Mouse (Mus musculus) ovary, postnatal 14 days (tissue): ENCODE data around the gene Hmx3.

ENCODE experiments used
- DNase-seq: peaks from one replicate; pipeline ENCODE4 v3.0.0; 2022; ENCODE audit warnings: low spot score

Gene Hmx3

DNA sequence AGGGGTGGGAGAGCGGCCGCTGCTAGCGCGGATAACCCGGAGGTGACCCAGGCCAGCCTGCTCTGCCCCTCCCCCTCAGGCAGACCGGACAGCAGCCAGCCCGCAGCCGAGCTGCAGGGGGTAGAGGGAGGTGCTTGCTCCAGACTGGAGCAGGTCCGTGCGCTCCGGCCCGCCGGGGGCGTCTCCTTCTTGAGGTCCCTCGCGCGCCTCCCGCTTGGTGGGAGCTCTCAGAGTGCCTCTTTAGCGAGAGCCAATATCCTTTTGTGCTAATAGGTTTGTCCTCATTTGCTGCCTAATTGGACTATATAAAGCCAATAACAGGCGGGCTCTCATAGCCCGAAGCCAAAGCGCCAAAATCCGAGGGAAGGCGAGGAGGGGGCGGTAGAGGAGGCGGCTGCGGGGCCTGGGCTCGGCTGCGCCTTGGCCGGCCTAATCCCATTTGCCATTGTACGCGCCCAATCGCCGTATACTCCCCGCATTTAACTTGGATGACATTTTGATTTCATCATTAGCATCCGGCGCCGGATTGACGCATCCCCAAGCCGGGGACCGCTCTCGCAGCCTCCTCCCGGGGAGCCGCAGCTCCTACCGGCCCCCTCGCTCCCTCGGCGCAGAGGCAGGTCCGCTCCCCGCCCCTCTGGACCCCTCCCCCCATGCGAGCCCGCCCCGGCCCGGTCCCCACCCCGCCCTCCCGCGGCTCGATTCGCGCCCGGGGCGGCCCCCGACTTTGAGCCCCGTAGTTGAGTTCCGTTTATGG lies at the start of gene Hmx3:
Gene Hmx3 (plus strand): TSS at position 753 of the 757 bp plus-strand sequence.
- DNase-seq = no peak

DNA sequence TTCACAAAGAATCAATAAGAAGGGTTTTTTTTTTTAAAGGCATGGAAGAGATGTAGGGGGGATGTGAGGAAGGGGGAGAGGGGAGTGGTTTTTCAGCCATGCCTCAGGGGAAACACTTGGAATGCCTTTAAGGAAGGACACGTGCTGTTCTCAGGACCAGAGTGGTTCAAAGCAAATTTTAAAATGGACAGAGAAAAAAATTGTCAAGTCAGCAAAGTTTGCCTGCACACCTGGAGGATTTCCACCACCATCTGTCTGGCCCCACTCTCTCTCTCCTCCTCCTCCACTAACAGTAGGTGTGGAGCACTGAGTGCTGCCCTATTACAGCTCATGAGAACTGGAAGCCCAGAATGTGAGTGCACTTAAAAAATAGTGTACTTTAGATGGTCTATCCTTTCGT lies 38.9 kb upstream of the Hmx3 start:
- no peak for DNase-seq

DNA sequence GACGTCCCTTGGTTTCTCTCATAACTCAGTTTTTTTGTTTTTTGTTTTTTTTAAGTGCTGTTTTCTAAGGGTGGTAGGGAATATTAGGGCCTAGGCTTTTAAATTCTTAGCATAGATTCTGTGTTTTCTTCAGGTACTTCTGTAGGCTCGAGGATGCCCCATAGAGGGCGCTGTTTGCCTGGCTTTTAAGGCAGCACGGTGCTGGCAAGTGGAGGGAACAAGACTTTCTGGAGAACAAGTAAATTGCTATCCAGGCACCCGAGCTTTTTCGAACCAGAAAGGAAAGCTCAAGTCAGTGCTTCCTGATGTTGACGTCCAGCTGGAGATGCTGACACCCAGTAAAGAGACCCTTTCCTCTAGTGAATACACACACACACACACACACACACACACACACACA lies 2.7 kb upstream of the Hmx3 start:
- peak; percentile 79 for DNase-seq

DNA sequence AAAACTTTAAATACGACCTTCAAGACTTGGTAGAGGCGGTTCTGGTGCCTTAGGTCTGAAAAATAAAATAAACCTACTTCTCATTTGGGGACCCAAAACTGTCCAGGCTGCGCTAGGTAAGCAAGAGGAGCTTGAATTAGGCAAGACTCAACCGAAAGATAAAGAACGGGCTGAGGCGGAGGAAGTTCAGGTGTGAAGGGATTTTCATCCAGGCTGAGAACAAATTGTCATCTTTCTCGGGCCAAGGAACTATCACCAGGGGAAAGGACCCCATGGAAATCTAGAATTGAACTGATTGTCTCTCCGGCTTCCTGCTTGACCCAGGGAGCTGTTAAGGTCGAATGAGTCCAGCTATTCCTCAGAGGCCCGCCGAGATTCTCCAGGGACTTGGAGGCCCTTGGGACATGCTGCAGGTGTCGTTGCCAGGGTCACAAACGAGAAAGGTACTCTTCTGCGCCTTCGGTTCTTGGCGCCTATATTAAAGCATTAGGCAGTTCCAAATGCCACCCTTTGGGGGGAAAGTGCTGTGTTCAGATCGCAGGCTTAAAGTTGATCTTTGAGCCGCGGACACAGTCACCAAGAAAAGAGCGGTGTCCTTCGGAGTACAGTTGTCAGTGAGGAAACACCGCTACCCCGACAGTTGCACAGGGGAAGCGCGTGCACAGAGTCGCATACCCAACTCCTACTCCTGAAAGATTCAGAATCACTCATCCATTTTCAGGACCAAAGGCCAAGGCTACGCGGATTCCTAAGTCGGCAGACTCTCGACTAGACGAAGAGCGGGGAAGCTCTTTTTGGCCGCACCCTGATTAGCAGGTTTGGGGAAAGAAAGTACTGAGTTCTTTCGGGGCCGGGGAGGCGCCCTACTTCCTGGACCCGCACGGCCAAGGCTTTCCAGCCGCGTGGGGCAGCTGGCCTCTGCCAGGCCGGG lies 1.2 kb upstream of the Hmx3 start:
- no peak for DNase-seq

DNA sequence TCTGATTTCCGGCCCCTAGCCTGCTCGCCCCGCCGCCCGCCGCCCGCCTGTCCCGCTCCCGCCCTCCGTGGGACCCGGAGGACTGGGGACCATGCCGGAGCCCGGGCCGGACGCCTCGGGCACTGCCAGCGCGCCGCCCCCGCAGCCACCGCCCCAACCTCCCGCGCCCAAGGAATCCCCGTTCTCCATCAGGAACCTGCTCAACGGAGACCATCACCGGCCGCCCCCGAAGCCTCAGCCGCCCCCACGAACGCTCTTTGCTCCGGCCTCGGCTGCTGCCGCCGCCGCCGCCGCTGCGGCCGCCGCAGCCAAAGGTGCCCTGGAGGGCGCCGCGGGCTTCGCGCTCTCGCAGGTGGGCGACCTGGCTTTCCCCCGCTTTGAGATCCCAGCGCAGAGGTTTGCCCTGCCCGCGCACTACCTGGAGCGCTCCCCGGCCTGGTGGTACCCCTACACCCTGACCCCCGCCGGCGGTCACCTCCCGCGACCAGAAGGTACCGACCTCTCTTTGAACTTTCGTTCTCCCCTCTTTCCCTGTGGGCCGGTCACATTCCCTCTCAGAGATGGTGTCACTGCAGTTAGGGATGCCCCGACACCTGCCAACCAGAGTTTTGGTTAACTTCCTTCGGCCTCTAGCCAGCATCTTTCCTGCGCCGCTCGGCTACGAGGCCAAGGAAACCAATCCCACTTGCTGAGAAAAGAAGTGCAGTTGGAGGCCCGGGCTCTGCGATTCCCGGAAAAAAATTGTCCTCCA lies 380 bp downstream of the Hmx3 start:
- DNase-seq = no peak

DNA sequence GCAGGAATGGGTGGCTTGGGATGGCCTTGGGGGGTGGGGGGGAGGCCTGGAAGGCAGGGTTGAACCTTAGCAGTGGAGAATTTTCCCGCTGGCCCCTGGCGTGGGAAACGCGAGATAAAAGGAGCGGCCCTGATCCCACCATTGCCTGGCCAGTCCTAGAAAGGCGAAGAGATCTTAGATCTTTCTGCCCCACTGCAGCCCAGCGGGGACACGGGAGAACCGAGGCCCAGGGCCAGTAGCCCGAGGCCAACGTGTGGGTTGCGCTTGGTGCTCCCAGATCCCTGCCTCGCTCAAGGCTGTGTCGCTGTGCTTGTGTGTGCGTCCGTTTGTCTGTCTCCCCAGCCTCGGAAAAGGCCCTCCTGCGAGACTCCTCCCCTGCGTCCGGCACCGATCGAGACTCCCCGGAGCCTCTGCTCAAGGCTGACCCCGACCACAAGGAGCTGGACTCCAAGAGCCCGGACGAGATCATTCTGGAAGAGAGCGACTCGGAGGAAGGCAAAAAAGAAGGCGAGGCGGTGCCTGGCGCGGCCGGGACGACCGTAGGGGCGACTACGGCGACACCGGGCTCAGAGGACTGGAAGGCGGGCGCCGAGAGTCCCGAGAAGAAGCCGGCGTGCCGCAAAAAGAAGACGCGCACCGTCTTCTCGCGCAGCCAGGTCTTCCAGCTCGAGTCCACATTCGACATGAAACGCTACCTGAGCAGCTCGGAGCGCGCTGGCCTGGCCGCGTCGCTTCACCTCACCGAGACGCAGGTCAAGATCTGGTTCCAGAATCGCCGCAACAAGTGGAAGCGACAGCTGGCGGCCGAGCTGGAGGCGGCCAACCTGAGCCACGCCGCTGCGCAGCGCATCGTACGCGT lies 1.2 kb downstream of the Hmx3 start:
- no peak for DNase-seq

DNA sequence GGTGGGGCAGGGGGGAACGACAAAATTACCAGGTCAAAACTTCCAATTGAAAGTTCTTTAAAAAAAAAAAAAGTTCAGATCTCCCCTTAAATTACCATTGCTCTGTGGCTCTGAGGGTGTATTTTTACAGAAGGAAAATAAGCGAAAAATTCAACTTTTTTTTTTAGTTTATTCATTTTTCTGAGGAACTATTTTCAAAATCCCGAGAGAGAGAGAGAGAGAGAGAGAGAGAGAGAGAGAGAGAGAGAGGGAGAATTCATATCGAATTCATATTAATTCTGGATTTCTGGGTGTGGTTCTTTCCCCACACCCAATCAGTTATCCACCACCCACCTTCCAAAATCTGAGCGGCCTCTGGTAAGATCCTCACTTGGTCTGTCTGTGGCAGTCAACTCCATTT lies 2.2 kb downstream of the Hmx3 start:
- DNase-seq = no peak

DNA sequence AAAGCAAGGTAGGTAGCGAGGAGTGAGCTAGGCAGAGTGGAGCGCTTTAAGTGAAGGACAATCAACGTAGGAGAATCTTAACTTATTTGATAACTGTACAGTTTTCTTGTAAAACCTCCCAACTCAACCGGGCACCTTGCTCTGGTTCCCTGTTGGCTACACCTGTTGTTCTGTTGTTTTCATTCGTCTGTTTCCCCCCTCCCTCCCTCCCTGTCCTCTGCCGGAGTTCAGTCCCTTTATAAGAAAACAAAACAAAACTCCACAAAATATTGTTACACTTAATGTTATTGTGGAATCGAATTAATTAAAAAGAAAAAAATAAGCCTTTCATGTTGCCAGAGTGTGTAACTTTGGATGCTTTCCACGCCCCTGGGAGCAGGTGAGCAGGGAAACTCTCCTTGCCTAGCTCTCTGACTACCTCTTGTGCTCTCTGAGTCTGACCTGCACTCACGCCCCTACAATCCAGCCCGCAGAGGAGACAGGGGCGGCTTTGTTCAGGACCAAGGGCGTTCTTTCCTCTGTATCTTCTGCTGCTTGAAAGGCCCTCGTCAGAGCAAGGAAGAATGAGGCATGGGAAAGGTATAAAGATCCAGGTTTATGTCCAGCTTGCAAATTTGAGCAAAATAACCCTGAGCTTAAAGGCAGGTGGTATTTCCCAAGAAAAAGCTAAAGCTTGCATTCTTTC lies 3.2 kb downstream of the Hmx3 start:
- no peak for DNase-seq

DNA sequence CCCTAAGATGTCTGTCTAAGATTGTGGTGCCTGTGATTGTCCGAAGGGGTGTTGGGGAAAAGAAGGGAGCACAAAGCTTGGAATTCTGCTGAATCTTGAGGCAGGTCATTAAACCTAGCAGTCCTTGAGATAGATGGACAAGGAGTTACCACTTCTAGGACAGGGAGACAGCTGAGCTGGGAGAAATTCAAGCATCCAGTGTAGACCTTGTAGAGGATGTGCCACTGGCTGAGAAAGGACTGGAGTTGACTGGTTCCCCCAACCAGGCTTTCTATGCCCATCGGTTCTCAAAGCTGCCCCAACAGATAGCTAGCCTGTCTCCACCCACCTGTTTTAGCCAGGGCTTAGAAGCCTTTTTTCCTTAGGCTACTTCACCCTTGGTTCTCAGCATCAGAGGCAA lies 3.8 kb downstream of the Hmx3 start:
- DNase-seq = no peak

DNA sequence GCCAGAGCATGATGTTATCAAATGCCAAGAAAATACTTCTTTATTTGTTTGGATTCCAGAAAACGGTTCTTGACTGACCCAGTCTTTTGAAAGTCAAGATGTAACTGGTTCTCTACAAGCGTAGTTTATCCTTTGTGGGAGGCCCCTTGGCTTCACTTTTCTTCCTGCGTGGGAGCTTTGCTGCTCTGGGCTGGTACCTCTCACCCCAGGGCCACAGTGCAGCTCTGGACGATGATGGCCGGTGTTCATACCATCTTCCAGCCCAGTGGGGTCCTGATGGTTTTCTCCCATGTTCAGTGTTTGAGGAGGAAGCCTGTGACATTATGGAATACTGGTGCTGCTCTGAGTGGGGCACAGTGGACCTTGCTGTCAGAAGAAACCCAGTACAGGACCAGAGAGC lies 4.8 kb downstream of the Hmx3 start:
- DNase-seq = no peak

DNA sequence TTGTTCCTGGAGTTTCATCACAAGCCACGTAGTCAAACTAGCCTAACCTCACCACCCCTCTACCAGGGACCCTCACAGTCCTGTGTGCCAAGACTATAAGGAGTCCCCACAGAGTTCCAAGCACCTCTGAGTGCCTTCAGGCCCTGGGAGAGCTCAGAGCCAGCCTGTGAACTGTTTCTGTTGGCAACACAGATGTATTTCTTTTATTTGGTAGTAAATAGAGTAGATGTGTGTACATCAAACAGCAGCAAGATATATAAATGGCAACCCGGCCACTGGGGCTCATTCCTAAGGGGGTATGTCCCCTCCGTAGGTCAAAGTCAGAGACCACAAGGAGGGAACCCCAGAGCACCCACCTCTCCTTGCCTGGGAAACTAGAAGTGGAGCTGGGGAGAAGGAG lies 5.8 kb downstream of the Hmx3 start, which contains the start of gene Hmx2:
Gene Hmx2 (plus strand): TSS at position 301 of the 400 bp plus-strand sequence.
- no peak for DNase-seq

DNA sequence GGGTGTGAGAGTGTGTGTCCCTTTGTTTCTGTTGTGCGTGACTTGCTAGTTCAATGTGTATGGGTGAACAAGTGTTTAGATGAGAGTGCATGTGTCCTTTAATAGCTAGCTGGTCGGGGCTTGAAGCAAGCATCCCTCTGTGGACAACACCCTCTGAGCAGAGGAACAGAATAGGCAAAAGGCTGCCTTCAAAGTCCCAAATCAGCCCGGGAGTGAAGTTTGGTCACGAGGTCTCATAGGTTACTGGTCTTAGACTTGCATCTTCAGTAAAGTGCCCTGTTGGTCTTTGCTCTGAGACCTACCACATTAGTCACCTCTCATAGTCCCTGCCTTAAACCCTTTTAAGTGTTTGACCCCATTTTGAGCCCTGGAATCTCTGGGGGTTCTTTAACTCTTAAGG lies 8.8 kb downstream of the Hmx3 start:
- no peak for DNase-seq

DNA sequence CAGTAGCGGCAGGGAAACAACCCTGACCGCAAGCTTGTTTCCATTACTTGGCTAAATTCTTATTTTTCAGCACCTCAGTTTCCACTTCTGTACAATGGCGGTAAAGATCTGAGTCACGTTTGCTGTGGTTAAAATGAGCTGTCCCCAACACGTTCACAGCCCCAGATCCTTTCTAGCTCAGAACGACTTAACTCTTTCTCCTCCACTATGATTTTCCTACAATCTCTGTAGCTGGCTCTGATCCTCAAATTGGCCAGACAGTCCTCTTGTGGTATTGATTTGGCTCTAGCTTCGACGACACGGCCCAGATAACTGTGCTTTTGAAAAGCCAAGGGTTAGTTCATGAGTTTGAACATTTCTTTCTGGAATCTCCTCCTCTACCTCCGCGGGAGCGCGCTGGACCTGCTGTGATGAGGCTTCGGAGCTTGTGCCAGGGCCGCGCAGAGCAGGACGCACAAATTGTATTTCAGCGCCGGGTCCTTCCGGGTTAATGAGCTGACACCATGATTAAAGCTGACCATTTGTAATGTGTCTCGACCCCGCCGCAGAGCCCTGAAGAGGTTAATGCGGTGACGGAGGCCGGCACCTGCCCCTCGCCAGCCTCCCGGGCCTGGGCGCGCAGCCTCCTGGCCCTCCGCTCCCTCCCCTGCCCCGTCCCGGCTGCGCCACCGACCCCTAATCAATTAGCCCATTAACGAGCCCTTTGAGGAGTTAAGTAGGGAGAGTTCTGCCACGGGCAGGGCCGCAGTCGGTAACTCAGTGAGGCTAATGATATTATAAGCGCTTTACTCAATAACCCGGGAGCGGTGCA lies 9.5 kb downstream of the Hmx3 start:
- DNase-seq = no peak

DNA sequence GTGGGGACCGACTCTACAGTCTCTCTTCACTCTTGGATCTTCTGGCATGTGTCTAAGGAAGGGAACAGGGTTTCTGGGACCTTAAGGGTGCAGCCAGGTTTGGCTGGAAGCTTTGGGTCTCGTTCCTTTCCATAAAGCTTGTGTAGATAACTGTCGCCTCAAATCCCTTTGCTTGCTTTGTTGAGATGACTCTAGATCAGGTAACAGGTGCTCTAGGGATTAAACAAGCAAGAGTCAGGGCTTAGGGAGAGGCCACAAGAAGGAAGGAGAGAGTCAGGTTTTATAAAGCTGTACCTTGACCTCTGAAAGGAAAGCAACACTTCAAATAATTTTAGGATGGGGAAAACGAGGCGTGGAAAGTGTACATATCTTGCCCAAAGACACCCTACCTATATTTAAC lies 10.1 kb downstream of the Hmx3 start:
- DNase-seq = no peak

DNA sequence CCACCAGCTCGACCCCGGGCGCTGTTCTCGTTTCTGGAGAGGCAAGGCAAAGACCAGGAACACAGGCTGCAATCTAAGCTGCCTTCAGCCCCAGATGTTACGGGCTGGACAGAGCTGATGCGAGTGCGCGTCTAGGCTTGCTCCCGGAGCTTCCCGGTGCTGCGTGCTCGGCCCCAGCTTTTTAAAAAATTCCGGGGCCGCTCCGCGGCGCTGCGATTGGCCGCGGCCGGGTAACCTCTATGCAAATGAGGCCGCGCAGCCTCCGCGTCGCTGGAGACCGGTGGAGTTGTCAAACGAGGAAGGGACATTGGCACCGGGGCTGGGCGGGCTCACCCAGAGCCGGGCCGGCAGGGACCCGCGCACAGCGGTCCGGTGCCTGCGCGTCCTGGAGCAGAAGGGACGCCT lies 11.1 kb downstream of the Hmx3 start:
- no peak for DNase-seq

DNA sequence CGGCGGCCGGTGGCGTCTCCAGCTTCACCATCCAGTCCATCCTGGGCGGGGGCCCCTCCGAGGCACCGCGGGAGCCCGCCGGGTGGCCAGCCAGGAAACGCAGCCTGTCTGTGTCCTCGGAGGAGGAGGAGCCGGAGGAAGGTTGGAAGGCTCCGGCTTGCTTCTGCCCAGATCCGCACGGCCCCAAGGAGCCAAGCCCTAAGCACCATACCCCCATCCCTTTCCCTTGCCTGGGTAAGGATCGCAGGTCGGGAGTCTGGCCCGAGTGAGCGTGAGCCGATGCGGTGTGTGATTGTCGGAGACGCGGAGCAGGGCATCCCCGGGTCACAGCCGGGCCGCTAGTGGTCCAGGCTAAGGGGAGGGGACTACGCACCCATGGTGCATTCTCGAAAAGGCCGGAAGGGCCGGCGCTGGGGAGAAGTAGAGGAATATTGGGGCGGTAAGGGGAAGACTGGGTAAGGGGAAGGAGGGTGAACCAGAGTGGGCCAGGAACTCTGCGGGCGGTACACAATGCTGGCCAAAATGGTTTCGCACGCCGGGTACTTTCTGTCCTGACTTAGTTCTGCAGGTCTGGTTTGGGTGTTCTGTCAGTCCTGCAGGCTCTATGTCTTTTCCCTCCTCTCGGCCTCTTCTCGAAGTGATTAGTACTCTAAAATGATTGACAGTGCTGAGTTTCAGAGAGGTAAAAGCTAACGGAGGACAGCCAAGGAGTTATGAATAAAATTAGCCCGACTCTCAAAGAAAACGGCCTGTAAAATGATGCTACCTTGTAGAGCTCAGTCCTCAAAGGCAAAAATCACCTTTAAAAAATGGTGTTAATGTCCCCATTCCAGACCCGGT lies 11.9 kb downstream of the Hmx3 start:
- DNase-seq = no peak

DNA sequence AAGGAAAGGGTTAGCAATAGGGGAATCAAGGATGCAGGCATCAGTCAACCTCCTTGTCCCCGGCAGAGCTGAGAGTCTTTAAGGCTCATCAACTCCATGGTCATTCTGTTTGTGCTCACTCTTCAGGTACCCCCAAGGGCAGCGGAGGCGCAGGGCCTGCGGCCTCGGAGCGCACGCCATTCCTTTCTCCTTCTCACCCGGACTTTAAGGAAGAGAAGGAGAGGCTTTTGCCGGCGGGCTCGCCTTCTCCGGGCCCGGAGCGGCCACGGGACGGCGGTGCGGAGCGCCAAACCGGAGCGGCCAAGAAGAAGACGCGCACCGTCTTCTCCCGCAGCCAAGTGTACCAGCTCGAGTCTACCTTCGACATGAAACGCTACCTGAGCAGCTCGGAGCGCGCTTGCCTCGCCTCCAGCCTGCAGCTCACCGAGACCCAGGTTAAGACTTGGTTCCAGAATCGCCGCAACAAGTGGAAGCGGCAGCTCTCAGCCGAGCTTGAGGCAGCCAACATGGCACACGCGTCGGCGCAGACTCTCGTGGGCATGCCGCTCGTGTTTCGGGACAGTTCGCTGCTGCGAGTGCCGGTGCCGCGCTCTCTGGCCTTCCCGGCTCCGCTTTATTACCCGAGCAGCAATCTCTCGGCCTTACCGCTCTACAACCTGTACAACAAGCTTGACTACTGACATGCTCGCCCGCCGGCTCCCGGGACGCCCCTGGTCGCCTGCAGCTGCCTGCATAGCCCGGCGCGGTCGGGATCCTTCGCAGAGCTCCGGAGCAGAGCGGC lies 12.8 kb downstream of the Hmx3 start:
- DNase-seq = no peak

DNA sequence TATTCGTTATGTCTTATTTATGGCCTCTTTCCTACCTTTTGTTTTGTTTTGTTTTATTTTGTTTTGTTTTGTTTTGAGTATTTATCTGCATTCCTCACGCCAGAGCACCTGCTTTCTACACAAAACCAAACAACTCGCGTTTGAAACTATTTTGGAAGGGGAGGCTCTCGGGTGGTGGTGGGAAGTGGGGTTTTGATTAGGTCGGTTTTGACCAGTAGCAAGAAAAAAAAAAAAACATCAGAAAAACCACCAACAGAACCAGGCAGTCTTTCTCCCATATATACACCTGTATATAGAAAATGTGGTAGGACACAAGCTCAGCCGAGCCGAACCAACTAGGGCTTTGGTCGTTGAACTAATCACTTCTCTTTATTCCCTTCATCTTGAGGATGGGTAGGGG lies 13.4 kb downstream of the Hmx3 start:
- DNase-seq = no peak
